Mouse (Mus musculus): ENCODE measurements around the gene Hist1h4a. TPM values are rescaled to one million over a fixed set of nuclear protein-coding genes. Genes with fewer than 3 reads are reported as not detected.
"Not testable (repeated sequence)": the region's sequence is repeated elsewhere in the genome, so short reads cannot be mapped to it uniquely, and the experiment has no call there.

The Hist1h4a gene
- polyA plus RNA-seq, 1 experiment from 2014 or later, result 1.2 TPM

DNA sequence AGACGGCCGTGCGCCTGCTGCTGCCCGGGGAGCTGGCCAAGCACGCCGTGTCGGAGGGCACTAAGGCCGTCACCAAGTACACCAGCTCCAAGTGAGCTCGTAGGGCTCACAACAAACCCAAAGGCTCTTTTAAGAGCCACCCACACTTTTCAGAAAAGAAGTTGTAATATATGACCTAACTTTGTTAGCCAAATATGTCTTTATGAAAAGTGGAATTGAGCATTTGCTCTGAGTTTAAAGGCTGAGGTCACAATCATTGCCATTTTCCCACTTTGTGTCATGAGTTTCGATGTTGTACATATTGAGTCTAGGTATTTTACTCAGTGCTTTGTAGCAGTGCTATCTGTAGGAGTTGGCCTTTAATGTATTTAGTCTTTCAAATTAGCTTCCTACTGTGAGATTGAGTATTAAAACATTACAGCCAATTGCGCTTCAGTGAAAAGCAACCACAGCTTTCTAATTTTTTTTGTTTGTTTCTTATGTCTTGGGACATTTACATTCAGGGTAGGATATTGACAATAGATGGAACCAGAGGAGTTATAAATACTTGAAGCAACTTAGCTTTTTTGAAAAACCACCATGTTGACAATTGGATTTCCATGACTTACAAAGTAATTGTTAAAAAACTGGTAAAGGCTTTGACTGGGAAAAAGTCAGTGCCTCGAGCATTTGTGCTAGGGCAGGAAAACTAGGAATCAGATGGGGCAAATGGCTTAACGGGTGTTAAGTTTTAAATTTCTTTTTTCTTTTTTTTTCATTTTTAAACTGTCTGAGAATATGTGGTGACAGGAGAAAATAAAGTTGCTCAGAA is 13.7 kb downstream of the Hist1h4a start:
- Histone ChIP-seq H3K9me3 (no peaks in the 10 kb centered on the region), H3K36me3 (no peaks in the 10 kb centered on the region), H3K4me1 (replicated peaks) (peaks cover 25% of the 10 kb centered on the region; the same call in 1 of the 2 replicates), H3K9ac (replicated peaks) (peak overlapping the region; percentile 66), H3K4me2 (peak overlapping the region; percentile 66), H3K4me3 (replicated peaks) (peak overlapping the region; percentile 43), H3K27ac (peak overlapping the region; percentile 99), H3K27me3 (no peaks in the 10 kb centered on the region)
- 3% methylated on average over 13 of the region's 13 CpGs for WGBS
- ATAC-seq (ENCODE audit: insufficient number of reproducible peaks, insufficient read depth, low FRiP score, low TSS enrichment, low read depth), result no peak

DNA sequence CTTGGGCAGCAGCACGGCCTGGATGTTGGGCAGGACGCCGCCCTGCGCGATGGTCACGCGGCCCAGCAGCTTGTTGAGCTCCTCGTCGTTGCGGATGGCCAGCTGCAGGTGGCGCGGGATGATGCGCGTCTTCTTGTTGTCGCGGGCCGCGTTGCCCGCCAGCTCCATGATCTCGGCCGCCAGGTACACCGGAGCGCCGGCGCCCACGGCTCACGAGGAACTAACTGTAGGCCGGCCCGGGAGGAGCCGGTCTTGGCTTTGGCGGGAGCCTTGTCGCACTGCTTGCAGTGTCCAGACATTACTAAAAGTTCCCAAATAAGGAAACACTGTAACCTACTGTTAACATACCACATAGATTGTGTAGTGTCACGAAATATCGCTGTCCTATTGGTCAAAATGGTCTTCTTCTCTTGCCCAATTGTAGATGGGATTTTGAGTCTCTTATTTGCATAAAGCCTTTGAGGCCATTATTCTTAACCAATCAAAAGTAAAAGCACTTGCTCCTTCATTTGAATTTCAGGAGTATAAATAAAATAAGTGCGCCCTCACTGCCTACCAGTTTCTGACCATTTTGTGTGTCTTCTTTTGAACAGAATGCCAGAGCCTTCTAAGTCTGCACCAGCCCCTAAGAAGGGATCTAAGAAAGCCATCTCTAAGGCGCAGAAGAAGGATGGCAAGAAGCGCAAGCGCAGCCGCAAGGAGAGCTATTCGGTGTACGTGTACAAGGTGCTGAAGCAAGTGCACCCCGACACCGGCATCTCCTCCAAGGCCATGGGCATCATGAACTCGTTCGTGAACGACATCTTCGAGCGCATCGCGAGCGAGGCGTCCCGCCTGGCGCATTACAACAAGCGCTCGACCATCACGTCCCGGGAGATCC is 14.6 kb downstream of the Hist1h4a start, which contains the start of gene Hist1h2bb:
Hist1h2bb (plus strand) TSS at position 534 of the 880 bp plus-strand sequence.
- H3K4me1 ChIP-seq (replicated peaks), result peaks cover 25% of the 10 kb centered on the region; the same call in 1 of the 2 replicates
- H3K4me3 ChIP-seq (replicated peaks), result peak within 1 kb of the TSS; percentile 43
- not testable (repeated sequence) for H3K9me3 ChIP-seq, H3K36me3 ChIP-seq, H3K27me3 ChIP-seq
- H3K27ac ChIP-seq, result peak within 1 kb of the TSS; percentile 99
- H3K4me2 ChIP-seq, result peak within 1 kb of the TSS; percentile 66
- peak within 1 kb of the TSS; percentile 69 for H3K9ac ChIP-seq (replicated peaks)
- under 1% methylated on average over 50 of the region's 58 CpGs for WGBS
- ATAC-seq (ENCODE audit: insufficient number of reproducible peaks, insufficient read depth, low FRiP score, low TSS enrichment, low read depth), result peak; percentile 95

DNA sequence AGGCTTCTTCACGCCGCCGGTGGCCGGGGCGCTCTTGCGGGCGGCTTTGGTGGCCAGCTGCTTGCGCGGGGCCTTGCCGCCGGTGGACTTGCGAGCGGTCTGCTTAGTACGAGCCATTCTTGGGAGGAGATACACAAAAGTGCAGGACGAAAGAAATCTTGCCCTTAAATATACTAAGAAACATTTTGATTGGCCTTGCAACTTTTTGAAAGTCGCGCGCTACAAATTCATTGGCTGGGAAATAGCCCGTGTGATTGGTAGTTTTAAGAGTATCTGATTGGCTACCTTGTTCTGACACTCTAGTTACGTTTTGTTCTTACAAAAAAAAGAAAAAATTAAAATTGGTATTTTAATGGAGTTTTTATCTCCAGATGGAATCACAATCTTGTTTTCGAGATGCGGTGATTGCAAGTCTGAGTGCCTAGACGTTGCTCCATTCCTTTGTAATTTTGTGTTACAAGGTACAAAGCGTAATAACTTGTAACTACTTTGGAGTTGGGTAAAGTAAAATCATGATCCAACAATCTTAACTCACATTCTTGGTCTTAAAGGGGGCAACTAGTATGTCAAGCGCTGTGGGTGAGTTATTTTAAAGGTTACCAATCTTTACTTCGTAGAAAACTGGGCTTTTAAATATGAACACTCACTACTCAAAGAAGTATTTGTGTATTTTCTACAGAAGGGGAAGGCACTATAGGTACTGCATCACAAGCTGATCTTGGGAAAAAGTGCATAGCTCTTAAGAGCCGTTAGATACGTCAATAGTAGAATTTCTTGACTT is 15.5 kb downstream of the Hist1h4a start, which contains the start of gene Hist1h3c:
Hist1h3c (minus strand) TSS at position 222 of the 781 bp plus-strand sequence.
- Histone ChIP-seq H3K4me2 (peak within 1 kb of the TSS; percentile 66), H3K4me3 (replicated peaks) (peak within 1 kb of the TSS; percentile 43), H3K27ac (peak within 1 kb of the TSS; percentile 99), H3K27me3 (no peaks in the 10 kb centered on the region), H3K4me1 (replicated peaks) (peaks cover 29% of the 10 kb centered on the region), H3K9ac (replicated peaks) (peak within 1 kb of the TSS; percentile 69), H3K36me3 (no peaks in the 10 kb centered on the region), H3K9me3 (no peaks in the 10 kb centered on the region)
- peak; percentile 76 for ATAC-seq (ENCODE audit: insufficient number of reproducible peaks, insufficient read depth, low FRiP score, low TSS enrichment, low read depth)
- under 1% methylated on average over 26 of the region's 28 CpGs for WGBS

DNA sequence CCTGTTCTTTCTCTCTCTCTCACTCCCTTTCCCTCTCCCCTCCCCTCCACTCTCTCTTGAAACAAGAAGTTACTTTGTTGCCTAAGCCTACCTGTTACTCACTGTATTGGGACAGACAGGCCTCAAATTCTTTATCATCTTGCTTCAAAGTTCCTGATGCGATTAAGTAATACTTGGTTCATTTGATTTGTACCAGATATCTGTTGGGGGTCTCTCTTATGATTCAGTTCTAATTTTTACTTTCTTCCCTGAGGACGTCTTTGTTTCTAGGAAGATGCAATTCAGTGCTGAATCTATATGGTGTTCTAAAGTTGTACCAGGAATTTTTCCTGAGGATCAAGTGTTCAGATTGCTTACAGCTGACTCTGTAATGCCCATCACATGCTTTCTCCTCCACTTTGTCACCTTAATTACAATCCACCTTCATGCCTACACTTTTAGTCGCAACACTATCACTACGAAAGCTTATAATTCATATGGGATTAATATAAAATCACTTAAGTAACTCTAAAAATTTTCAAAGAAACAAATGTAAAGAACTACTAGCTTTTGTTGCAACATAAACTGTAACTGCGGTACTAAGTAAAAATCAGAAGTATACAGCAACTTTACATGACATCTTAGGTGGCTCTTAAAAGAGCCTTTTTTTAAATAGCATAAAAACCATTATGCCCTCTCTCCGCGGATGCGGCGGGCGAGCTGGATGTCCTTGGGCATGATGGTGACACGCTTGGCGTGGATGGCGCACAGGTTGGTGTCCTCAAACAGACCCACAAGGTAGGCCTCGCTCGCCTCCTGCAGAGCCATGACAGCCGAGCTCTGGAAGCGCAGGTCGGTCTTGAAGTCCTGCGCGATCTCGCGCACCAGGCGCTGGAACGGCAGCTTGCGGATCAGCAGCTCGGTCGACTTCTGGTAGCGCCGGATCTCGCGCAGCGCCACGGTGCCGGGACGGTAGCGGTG is 16.3 kb downstream of the Hist1h4a start:
- Histone ChIP-seq H3K9ac (replicated peaks) (peak overlapping the region; percentile 61), H3K36me3 (no peaks in the 10 kb centered on the region), H3K4me3 (replicated peaks) (peak overlapping the region; percentile 43), H3K27me3 (no peaks in the 10 kb centered on the region), H3K9me3 (no peaks in the 10 kb centered on the region), H3K27ac (peak overlapping the region; percentile 99), H3K4me1 (replicated peaks) (peaks cover 34% of the 10 kb centered on the region), H3K4me2 (peak overlapping the region; percentile 66)
- ATAC-seq (ENCODE audit: insufficient number of reproducible peaks, insufficient read depth, low FRiP score, low TSS enrichment, low read depth), result no peak
- under 1% methylated on average over 16 of the region's 36 CpGs for WGBS

DNA sequence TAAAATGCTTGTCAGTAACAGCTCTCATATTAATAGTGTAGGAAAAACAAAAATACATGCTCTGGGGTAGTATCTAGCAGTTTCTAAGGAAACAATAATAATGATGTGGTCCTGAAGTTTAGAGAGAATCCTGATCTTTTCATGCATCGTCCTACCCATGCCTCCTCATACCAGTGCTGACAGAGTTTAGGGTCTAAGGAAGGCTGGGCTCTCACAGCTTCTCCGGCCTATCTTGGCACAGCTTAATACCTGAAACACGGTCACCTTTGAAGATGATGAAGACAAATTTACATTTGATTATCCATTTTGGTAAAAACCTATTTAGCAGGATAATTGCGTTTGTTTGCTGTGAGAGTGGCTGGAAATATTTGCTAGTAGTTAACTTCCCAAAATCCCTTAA is 17.1 kb downstream of the Hist1h4a start:
- H3K36me3 ChIP-seq, result no peaks in the 10 kb centered on the region
- 42% methylated on average over 4 of the region's 4 CpGs for WGBS
- H3K4me3 ChIP-seq (replicated peaks), result peak overlapping the region; percentile 43
- H3K27ac ChIP-seq, result peak overlapping the region; percentile 99
- peak overlapping the region; percentile 66 for H3K4me2 ChIP-seq
- no peaks in the 10 kb centered on the region for H3K9me3 ChIP-seq
- H3K27me3 ChIP-seq, result no peaks in the 10 kb centered on the region
- no peak for ATAC-seq (ENCODE audit: insufficient number of reproducible peaks, insufficient read depth, low FRiP score, low TSS enrichment, low read depth)
- H3K9ac ChIP-seq (replicated peaks), result peak overlapping the region; percentile 61; the same call in 1 of the 2 replicates
- peaks cover 34% of the 10 kb centered on the region for H3K4me1 ChIP-seq (replicated peaks)

DNA sequence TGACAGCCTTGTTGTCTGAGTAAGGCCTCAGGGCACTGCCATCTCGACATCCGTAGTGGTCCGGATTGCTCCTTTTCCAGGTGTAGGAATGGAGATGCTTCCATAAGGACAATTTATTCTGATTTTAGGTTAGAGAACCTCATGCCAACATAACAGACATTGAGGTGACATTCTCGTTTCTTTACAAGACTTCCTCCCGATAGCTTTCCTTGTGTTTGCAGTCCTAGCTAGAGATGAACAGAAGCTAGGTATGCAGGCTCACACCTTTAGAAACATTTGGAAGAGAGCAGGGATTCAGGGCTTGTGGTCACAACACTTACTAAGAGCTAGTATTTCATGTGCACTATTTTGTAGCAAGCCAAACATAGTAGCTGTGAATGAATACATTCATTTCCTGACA is 17.8 kb downstream of the Hist1h4a start:
- 83% methylated on average over 5 of the region's 5 CpGs for WGBS
- no peak overlapping the region for H3K4me2 ChIP-seq
- no peaks in the 10 kb centered on the region for H3K27me3 ChIP-seq
- ATAC-seq (ENCODE audit: insufficient number of reproducible peaks, insufficient read depth, low FRiP score, low TSS enrichment, low read depth), result no peak
- H3K4me1 ChIP-seq (replicated peaks), result peaks cover 29% of the 10 kb centered on the region
- peak overlapping the region; percentile 66 for H3K27ac ChIP-seq
- no peaks in the 10 kb centered on the region for H3K36me3 ChIP-seq
- H3K9ac ChIP-seq (replicated peaks), result no peak overlapping the region
- H3K4me3 ChIP-seq (replicated peaks), result no peak overlapping the region
- H3K9me3 ChIP-seq, result no peaks in the 10 kb centered on the region

DNA sequence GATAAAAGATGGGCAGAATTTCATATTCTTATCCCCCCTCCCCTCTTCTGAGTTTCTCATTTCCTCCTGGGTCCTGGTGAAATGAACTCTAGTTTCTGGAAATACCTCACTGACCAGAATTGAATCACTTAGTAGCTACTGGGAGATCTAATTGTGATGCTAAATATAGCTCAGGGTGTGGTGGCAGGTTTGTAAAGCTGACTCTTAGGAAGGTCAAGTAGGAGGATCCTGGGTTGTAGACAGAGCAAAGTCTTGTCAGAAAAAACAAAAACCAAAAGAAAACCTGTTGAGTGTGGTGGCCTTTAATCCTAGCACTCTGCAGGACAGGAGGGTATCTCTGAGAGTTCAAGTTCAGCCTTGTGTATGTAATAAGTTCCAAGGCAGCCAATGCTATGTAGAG is 19.0 kb downstream of the Hist1h4a start:
- Histone ChIP-seq H3K36me3 (no peaks in the 10 kb centered on the region), H3K9me3 (no peaks in the 10 kb centered on the region), H3K27me3 (no peaks in the 10 kb centered on the region), H3K4me1 (replicated peaks) (peaks cover 18% of the 10 kb centered on the region), H3K4me2 (no peak overlapping the region), H3K9ac (replicated peaks) (no peak overlapping the region), H3K27ac (no peak overlapping the region), H3K4me3 (replicated peaks) (no peak overlapping the region)
- no peak for ATAC-seq (ENCODE audit: insufficient number of reproducible peaks, insufficient read depth, low FRiP score, low TSS enrichment, low read depth)

DNA sequence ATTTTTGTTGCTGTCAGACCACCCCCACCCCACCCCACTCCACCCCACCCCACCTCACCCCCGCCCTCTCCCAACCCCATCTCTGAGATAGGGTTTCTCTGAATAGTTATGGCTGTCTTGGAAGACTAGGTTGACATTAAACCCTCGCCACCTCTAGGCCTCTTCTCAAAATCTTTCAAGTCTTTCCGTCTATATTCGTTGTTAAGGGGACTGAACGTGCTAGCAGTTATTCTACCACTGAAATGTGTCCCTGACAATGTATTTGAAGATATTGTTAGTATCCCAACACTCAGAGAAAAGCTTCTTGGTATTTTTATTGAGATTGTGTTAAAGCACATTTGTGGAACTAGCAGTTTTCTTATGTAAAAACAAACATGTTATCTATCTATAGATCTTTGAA is 20.1 kb downstream of the Hist1h4a start:
- Histone ChIP-seq H3K9ac (replicated peaks) (peak overlapping the region; percentile 89), H3K4me2 (peak overlapping the region; percentile 86)

DNA sequence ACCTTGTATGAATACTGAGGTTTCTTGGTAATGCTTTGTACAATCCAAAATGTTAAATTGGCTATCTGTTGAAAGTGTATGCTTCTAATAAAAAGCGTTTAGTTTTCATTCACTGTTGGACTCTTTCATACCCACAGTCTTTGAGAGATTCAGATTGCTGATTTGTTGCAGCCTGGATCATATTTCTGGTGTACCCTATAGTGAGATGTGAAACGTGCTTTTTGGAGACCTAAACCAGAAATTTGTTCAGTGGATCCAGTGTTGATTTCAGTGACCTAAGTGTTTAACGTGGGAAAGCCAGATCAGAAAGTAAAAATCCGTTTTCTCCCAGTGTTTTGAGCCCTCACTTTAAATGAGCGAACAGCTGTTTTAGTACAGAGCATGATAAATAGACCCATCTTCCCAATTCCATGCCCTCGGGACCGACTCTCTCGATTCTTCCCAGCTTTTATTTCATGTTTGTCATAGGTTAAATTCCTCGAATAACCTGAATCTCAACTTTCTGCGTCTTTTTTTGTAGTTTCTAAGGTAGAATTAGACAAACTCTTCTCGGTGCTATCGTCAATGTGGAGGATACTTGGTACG is 20.7 kb downstream of the Hist1h4a start:
- Histone ChIP-seq H3K4me3 (replicated peaks) (peak overlapping the region; percentile 59), H3K27me3 (no peaks in the 10 kb centered on the region), H3K9me3 (no peaks in the 10 kb centered on the region), H3K4me2 (peak overlapping the region; percentile 86), H3K36me3 (no peaks in the 10 kb centered on the region), H3K9ac (replicated peaks) (peak overlapping the region; percentile 89), H3K4me1 (replicated peaks) (peaks cover 18% of the 10 kb centered on the region), H3K27ac (peak overlapping the region; percentile 99)
- WGBS, result 36% methylated on average over 13 of the region's 13 CpGs
- ATAC-seq (ENCODE audit: insufficient number of reproducible peaks, insufficient read depth, low FRiP score, low TSS enrichment, low read depth), result no peak

More for the DNA sequence above, 20.1 kb downstream of the Hist1h4a start:
- H3K9me3 ChIP-seq, result no peaks in the 10 kb centered on the region
- H3K4me1 ChIP-seq (replicated peaks), result peaks cover 18% of the 10 kb centered on the region
- no peak for ATAC-seq (ENCODE audit: insufficient number of reproducible peaks, insufficient read depth, low FRiP score, low TSS enrichment, low read depth)
- 65% methylated on average over 5 of the region's 5 CpGs for WGBS
- H3K4me3 ChIP-seq (replicated peaks), result peak overlapping the region; percentile 59
- H3K27ac ChIP-seq, result peak overlapping the region; percentile 99
- no peaks in the 10 kb centered on the region for H3K36me3 ChIP-seq
- H3K27me3 ChIP-seq, result no peaks in the 10 kb centered on the region

DNA sequence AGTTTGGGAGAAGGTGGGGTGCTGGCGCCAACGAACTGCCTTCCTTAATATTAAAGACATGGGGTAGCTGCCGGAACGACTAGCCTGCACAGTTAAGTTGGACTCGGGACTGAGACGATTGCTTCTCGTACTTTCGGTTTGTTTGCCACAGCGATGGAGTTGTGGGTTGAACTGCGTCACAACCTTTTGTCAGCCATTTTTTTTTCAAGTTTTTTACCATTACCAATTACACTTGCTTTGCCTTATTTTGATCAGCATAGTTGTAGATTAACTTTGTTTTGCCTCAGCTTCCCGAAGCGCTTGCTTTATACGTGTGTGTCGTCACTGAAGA is 21.1 kb downstream of the Hist1h4a start:
- Histone ChIP-seq H3K27ac (peak overlapping the region; percentile 99), H3K9me3 (no peaks in the 10 kb centered on the region), H3K27me3 (no peaks in the 10 kb centered on the region), H3K4me3 (replicated peaks) (peak overlapping the region; percentile 59), H3K9ac (replicated peaks) (peak overlapping the region; percentile 89), H3K4me2 (peak overlapping the region; percentile 86), H3K36me3 (no peaks in the 10 kb centered on the region), H3K4me1 (replicated peaks) (peaks cover 18% of the 10 kb centered on the region)
- no peak for ATAC-seq (ENCODE audit: insufficient number of reproducible peaks, insufficient read depth, low FRiP score, low TSS enrichment, low read depth)
- 2% methylated on average over 14 of the region's 14 CpGs for WGBS

Data from limb, embryonic 12.5 days (tissue).